Mouse (Mus musculus) left cerebral cortex, postnatal 25 days (tissue): ENCODE data around the gene Rpl23. TPM values are rescaled to one million over a fixed set of nuclear protein-coding genes. Genes with fewer than 3 reads are reported as not detected.
"Not testable (repeated sequence)": the region's sequence is repeated elsewhere in the genome, so short reads cannot be mapped to it uniquely, and the experiment has no call there.

ENCODE experiments used
- DNase-seq, 2 experiments: peaks; one replicate each; pipeline ENCODE4 v3.0.0; 2022; ENCODE audit warnings: low spot score in 2 of 2, mixed read lengths in 1 of 2
- intact Hi-C: fragments of 180-260 bp; cut with DNase I; formaldehyde crosslinking; loops from one replicate; pipeline ENCODE4 v1.15.1; 2025
- microRNA-seq, 2 experiments: library from miRNA; unstranded; fragments of <30 nt; microRNA quantifications; one replicate each; pipeline ENCODE4 v1.2.0; 2022
- total RNA-seq, 2 experiments: library from RNA; stranded (reverse); gene quantifications; 2 replicates each; pipeline ENCODE4 v1.2.3; 2021

Gene Rpl23
- total RNA-seq, 2 experiments from 2014 or later = 340 to 351 TPM

- DNase-seq = no peak
- intact Hi-C loops = no loop called here
Observed at GRCm38 (mm10) chr11:97739155-97739554, 43.1 kb downstream of the Rpl23 start.

- DNase-seq = no peak
- intact Hi-C loops = no loop called here
Observed at GRCm38 (mm10) chr11:97738703-97739102, 43.5 kb downstream of the Rpl23 start.

DNA sequence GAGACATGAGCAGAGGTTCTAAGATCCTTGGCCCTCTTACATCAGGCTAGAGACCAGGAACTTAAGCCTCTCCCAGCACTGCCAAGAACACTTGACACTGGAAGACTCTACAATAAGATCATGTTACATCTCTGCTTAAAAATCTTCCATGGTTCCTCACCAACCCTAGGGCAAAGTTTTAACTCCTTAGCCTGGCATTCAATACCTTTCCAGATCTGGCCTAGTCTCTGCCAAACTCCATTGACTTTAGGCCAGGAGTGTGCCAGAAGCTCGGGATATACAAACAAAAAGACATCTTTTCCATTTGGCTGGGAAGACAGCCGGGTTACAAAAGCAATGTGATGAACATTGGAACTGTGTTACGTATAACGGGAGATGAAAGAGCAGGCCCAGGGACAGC lies 44.6 kb downstream of the Rpl23 start:
- DNase-seq = no peak
- intact Hi-C loops = no loop called here

DNA sequence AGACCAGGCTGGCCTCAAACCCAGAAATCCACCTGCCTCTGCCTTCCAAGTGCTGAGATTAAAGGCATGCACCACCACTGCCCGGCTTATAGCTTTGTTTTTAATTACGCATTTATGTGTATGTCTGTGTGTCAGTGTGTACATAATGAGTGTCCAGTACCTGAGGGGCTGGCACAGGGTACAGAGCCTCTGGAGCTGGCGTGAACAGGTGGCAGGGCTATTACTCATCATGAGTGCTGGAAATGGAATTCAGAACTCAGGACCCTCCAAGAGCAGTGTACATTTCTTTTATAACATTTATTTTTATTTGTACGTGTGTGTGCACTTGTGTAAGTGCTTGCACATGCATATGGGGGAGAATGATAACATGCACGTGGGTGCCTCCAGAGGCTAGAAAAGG lies 45.6 kb downstream of the Rpl23 start:
- DNase-seq = no peak
- intact Hi-C loops = no loop called here

GRCm38 (mm10) chr11:97734810-97735209 lies 47.4 kb downstream of the Rpl23 start:
- DNase-seq, intact Hi-C loops: not testable (repeated sequence)

GRCm38 (mm10) chr11:97733689-97734088 lies 48.5 kb downstream of the Rpl23 start:
- intact Hi-C loops = no loop called here
- DNase-seq = no peak

GRCm38 (mm10) chr11:97728730-97729129 lies 53.5 kb downstream of the Rpl23 start:
- intact Hi-C loops = no loop called here
- no peak for DNase-seq

DNA sequence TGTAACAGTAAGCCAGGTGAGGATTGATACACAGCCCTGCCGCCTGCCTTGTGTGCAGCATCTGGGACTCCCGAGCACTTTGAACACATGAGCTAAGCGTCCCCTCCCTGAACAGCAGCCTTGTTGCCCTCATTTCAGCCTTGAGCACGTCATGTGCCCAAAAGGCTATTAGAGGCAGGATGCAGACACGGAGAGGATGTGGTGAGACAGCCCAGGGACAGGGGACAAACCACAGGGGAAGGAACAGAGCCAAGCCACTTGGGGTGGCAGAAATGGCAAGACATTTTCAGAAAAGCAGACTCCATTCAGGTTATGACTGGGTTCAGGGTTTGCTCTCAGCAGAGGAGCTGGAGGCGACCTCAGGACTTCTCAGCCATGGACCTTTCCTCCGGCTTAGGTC lies 53.9 kb downstream of the Rpl23 start:
- intact Hi-C loops = no loop called here
- DNase-seq = no peak

Small RNA genes lying within 50 kb of the gene (microRNA-seq; reads per million reads assigned to microRNA genes)
- gene Mir8102 = 0 to 0.67 reads per million in 2 experiments

Other genes starting within 250 kb of the Rpl23 start
- gene Srcin1, start 206.3 kb downstream of the Rpl23 start, total RNA-seq = 100 to 1,000 TPM; 323 to 339 TPM
- 10 to 100 TPM; 77.4 to 92.2 TPM for gene Epop, start 152.7 kb downstream of the Rpl23 start, total RNA-seq
- gene Mllt6, start 119.0 kb downstream of the Rpl23 start, total RNA-seq = 100 to 1,000 TPM; 105 to 121 TPM
- 10 to 100 TPM; 46.5 to 48.8 TPM for gene Cisd3, start 96.6 kb downstream of the Rpl23 start, total RNA-seq
- 10 to 100 TPM; 30.1 to 30.3 TPM for gene Pcgf2, start 81.9 kb downstream of the Rpl23 start, total RNA-seq
- gene Psmb3, start 79.0 kb downstream of the Rpl23 start, total RNA-seq = 100 to 1,000 TPM; 119 to 124 TPM
- gene Pip4k2b, start 37.7 kb downstream of the Rpl23 start, total RNA-seq = 100 to 1,000 TPM; 111 to 118 TPM
- gene Cwc25, start 15.9 kb downstream of the Rpl23 start, total RNA-seq = 10 to 100 TPM; 18.7 to 20.2 TPM
- gene 1700001P01Rik, start 6.5 kb downstream of the Rpl23 start, total RNA-seq = under 1 TPM; 0.62 to 0.78 TPM
- gene Lasp1, start 16.6 kb upstream of the Rpl23 start, total RNA-seq = 100 to 1,000 TPM; 192 to 202 TPM
- gene B230217C12Rik, start 58.3 kb upstream of the Rpl23 start, total RNA-seq = 10 to 100 TPM; 75.4 to 75.9 TPM
- gene Fbxo47, start 101.7 kb upstream of the Rpl23 start, total RNA-seq = 1 to 10 TPM; 1.8 to 2.1 TPM
- 10 to 100 TPM; 22.0 to 22.4 TPM for gene Plxdc1, start 204.0 kb upstream of the Rpl23 start, total RNA-seq
- gene Arl5c, start 213.7 kb upstream of the Rpl23 start, total RNA-seq = 1 to 10 TPM in 1 of 2 experiments, under 1 TPM in 1; 0.89 to 1.7 TPM
- 100 to 1,000 TPM; 155 to 167 TPM for gene Cacnb1, start 240.6 kb upstream of the Rpl23 start, total RNA-seq
- 100 to 1,000 TPM; 560 to 589 TPM for gene Rpl19, start 244.3 kb upstream of the Rpl23 start, total RNA-seq